Mouse (Mus musculus): ENCODE results near the gene Bicc1. TPM values are rescaled to one million over a fixed set of nuclear protein-coding genes. Genes with fewer than 3 reads are reported as not detected.

Gene Bicc1
- polyA plus RNA-seq, 1 experiment, result 3.1 TPM

- no peaks in the 10 kb centered on the region for H3K27me3 ChIP-seq (ENCODE audit: control insufficient read depth, insufficient read depth, low read length)
- H3K27ac ChIP-seq (ENCODE audit: insufficient read depth, low read depth, low read length), result no peak overlapping the region
- H3K4me3 ChIP-seq (ENCODE audit: low read depth, low read length), result no peak overlapping the region
- 76% methylated on average over 14 of the region's 14 CpGs for WGBS
- no peaks in the 10 kb centered on the region for H3K4me1 ChIP-seq (ENCODE audit: control insufficient read depth, insufficient read depth, insufficient read length, low read length)
- TF ChIP-seq CTCF (IDR thresholded peaks at IDR 0.05; ENCODE audit: extremely low read depth, insufficient read length, insufficient replicate concordance, low read depth, low read length), result no peak
- TF ChIP-seq POLR2A (IDR thresholded peaks at IDR 0.05; ENCODE audit: low read depth, low read length), result no peak
- H3K36me3 ChIP-seq (ENCODE audit: control insufficient read depth, insufficient read depth, low read length), result no peaks in the 10 kb centered on the region
These were observed 21.2 kb downstream of the Bicc1 start for GRCm38 (mm10) chr10:71138132-71138851.

DNA sequence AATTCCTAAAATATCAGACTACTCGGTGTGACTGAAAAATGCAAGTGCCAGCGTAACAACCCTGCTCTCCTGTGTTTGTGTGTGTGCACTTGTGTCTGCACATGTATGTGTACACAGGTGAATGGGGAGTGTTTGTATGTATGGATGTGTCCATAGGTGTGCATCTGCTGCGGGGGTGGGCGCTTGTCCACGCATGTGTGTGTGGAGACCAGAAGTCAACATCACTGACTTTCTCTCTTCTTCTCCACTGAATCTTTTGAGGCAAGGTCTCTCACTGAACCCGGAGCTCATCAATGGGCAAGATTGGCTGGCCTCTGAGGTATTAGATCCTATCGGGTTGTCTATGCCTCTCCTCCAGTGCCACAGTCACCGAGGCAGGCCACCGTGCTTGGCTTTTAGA is 21.9 kb downstream of the Bicc1 start:
- TF ChIP-seq POLR2A (IDR thresholded peaks at IDR 0.05; ENCODE audit: low read depth, low read length) (no peak), CTCF (IDR thresholded peaks at IDR 0.05; ENCODE audit: extremely low read depth, insufficient read length, insufficient replicate concordance, low read depth, low read length) (no peak)
- Histone ChIP-seq H3K4me3 (ENCODE audit: low read depth, low read length) (no peak overlapping the region), H3K27ac (ENCODE audit: insufficient read depth, low read depth, low read length) (no peak overlapping the region), H3K4me1 (ENCODE audit: control insufficient read depth, insufficient read depth, insufficient read length, low read length) (no peaks in the 10 kb centered on the region), H3K36me3 (ENCODE audit: control insufficient read depth, insufficient read depth, low read length) (no peaks in the 10 kb centered on the region), H3K27me3 (ENCODE audit: control insufficient read depth, insufficient read depth, low read length) (no peaks in the 10 kb centered on the region)
- WGBS, result 92% methylated on average over 9 of the region's 9 CpGs

DNA sequence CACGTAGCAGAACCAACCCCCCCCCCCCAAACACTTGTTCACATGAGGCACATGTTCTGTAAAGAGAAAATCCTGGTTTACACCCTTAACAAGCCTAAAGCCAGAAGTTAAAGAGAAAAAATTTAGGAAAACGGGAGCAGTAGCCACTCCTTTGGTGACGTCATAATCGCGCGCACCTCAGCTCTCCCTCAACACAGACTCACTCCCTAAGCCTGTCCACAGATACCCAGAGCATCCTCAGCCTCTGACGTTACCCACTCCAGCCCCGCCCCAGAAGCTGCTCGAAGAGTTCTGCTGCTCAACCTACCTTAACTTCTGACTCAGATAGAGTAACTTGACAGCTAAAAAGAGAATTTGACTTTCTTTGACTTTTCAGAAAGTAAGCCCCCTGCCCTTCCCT is 28.2 kb downstream of the Bicc1 start:
- WGBS, result 68% methylated on average over 9 of the region's 9 CpGs
- no peaks in the 10 kb centered on the region for H3K36me3 ChIP-seq (ENCODE audit: control insufficient read depth, insufficient read depth, low read length)
- H3K27ac ChIP-seq (ENCODE audit: insufficient read depth, low read depth, low read length), result no peak overlapping the region
- no peaks in the 10 kb centered on the region for H3K27me3 ChIP-seq (ENCODE audit: control insufficient read depth, insufficient read depth, low read length)
- no peak overlapping the region for H3K4me3 ChIP-seq (ENCODE audit: low read depth, low read length)
- TF ChIP-seq CTCF (IDR thresholded peaks at IDR 0.05; ENCODE audit: extremely low read depth, insufficient read length, insufficient replicate concordance, low read depth, low read length) (no peak), POLR2A (IDR thresholded peaks at IDR 0.05; ENCODE audit: low read depth, low read length) (no peak)
- H3K4me1 ChIP-seq (ENCODE audit: control insufficient read depth, insufficient read depth, insufficient read length, low read length), result no peaks in the 10 kb centered on the region

DNA sequence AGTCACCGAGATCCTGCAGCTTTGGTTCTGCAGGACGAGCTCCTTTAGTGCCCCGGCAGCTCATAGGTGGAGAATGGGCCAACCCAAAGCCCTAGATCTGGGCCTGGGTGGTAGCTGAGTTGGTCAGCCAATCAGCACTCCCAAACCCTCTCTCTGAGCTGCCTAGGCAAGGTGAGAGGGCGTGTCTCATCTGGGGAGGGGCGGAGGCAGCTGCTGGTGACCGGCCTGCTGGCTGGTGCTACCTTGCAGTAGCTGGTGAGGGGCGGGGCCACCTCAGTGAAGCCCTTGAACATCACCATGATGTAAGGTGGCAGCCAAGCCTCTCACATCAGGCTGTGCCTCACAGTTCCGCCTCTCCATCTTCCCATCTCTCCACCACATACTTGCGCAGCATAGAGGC is 29.2 kb downstream of the Bicc1 start:
- Histone ChIP-seq H3K4me3 (ENCODE audit: low read depth, low read length) (no peak overlapping the region), H3K27ac (ENCODE audit: insufficient read depth, low read depth, low read length) (no peak overlapping the region), H3K4me1 (ENCODE audit: control insufficient read depth, insufficient read depth, insufficient read length, low read length) (no peaks in the 10 kb centered on the region), H3K27me3 (ENCODE audit: control insufficient read depth, insufficient read depth, low read length) (no peaks in the 10 kb centered on the region), H3K36me3 (ENCODE audit: control insufficient read depth, insufficient read depth, low read length) (no peaks in the 10 kb centered on the region)
- TF ChIP-seq POLR2A (IDR thresholded peaks at IDR 0.05; ENCODE audit: low read depth, low read length) (no peak), CTCF (IDR thresholded peaks at IDR 0.05; ENCODE audit: extremely low read depth, insufficient read length, insufficient replicate concordance, low read depth, low read length) (no peak)
- WGBS, result 63% methylated on average over 9 of the region's 9 CpGs

- H3K27ac ChIP-seq (ENCODE audit: insufficient read depth, low read depth, low read length), result no peak overlapping the region
- no peaks in the 10 kb centered on the region for H3K36me3 ChIP-seq (ENCODE audit: control insufficient read depth, insufficient read depth, low read length)
- 29% methylated on average over 8 of the region's 8 CpGs for WGBS
- H3K4me3 ChIP-seq (ENCODE audit: low read depth, low read length), result no peak overlapping the region
- no peak for TF ChIP-seq CTCF (IDR thresholded peaks at IDR 0.05; ENCODE audit: extremely low read depth, insufficient read length, insufficient replicate concordance, low read depth, low read length)
- no peak for TF ChIP-seq POLR2A (IDR thresholded peaks at IDR 0.05; ENCODE audit: low read depth, low read length)
- no peaks in the 10 kb centered on the region for H3K27me3 ChIP-seq (ENCODE audit: control insufficient read depth, insufficient read depth, low read length)
- no peaks in the 10 kb centered on the region for H3K4me1 ChIP-seq (ENCODE audit: control insufficient read depth, insufficient read depth, insufficient read length, low read length)
These were observed 31.6 kb downstream of the Bicc1 start for GRCm38 (mm10) chr10:71127951-71128331.

DNA sequence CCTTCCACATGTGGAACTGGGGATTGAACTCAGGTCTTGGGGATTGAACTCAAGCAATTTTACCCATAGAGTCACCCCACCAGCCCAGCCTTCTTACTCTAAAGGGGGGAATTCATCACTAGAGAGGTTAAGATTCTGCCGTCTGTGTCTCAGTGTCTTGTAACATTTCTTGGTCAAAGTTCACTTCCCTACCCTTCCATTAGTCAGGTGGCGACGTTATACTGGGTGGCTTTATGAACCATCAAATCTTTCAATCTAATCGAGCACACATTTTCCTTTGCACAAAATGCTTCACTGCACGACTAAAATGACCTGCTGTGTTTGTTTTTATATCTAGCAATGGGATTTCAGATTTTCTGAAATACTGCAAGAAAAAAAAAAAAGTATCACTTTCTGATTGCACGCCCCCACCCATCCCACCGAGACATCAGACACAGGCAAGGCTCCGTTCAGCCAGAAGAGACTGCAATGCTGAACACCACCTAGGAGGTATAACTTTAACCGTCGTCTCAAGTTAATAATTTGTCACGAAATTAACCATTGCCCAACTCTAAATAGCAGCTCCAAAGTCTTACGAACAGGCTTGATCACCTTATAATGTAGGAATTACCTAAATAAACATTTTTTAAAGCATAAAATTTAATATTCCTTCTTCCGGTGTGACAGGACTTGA is 32.1 kb downstream of the Bicc1 start:
- TF ChIP-seq CTCF (IDR thresholded peaks at IDR 0.05; ENCODE audit: extremely low read depth, insufficient read length, insufficient replicate concordance, low read depth, low read length), result no peak
- TF ChIP-seq POLR2A (IDR thresholded peaks at IDR 0.05; ENCODE audit: low read depth, low read length), result no peak
- 28% methylated on average over 13 of the region's 13 CpGs for WGBS
- Histone ChIP-seq H3K27ac (ENCODE audit: insufficient read depth, low read depth, low read length) (no peak overlapping the region), H3K4me3 (ENCODE audit: low read depth, low read length) (no peak overlapping the region), H3K36me3 (ENCODE audit: control insufficient read depth, insufficient read depth, low read length) (no peaks in the 10 kb centered on the region), H3K4me1 (ENCODE audit: control insufficient read depth, insufficient read depth, insufficient read length, low read length) (no peaks in the 10 kb centered on the region), H3K27me3 (ENCODE audit: control insufficient read depth, insufficient read depth, low read length) (no peaks in the 10 kb centered on the region)

DNA sequence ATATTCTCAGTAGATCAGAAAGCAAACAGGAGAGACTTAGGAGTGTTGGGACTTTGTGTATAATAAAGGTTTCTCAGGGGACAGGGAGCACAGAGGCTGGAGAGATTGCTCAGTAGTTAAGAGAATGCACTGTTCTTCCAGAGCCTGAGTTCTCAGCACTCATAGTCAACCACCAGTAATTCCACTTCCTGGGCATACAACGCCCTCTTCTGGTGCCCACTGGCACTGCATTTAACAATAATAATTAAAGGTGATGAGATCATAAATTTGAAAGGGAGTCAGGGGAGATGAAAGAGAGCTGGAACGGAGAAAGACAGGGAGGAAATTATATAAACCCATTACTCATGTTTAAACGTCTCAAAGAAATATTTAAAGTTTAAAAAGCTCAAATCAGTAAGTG is 35.5 kb downstream of the Bicc1 start:
- no peaks in the 10 kb centered on the region; the same call in 1 of the 2 replicates for H3K4me1 ChIP-seq (ENCODE audit: control insufficient read depth, insufficient read depth, insufficient read length, low read length)
- H3K4me3 ChIP-seq (ENCODE audit: low read depth, low read length), result no peak overlapping the region
- TF ChIP-seq POLR2A (IDR thresholded peaks at IDR 0.05; ENCODE audit: low read depth, low read length) (no peak), CTCF (IDR thresholded peaks at IDR 0.05; ENCODE audit: extremely low read depth, insufficient read length, insufficient replicate concordance, low read depth, low read length) (no peak)
- no peaks in the 10 kb centered on the region for H3K36me3 ChIP-seq (ENCODE audit: control insufficient read depth, insufficient read depth, low read length)
- 63% methylated on average over 3 of the region's 3 CpGs for WGBS
- no peaks in the 10 kb centered on the region for H3K27me3 ChIP-seq (ENCODE audit: control insufficient read depth, insufficient read depth, low read length)
- H3K27ac ChIP-seq (ENCODE audit: insufficient read depth, low read depth, low read length), result no peak overlapping the region
